Mouse (Mus musculus) c-Kit-negative CD71-positive TER-119-positive erythroid progenitor cells, embryonic 14.5 days (primary cell): ENCODE results near the gene Slc17a4.

ENCODE experiments used
- DNase-seq: peaks from one replicate; pipeline ENCODE4 v3.0.0-alpha.2; 2013; ENCODE audit warnings: low read depth, low spot score

Slc17a4 gene

DNA sequence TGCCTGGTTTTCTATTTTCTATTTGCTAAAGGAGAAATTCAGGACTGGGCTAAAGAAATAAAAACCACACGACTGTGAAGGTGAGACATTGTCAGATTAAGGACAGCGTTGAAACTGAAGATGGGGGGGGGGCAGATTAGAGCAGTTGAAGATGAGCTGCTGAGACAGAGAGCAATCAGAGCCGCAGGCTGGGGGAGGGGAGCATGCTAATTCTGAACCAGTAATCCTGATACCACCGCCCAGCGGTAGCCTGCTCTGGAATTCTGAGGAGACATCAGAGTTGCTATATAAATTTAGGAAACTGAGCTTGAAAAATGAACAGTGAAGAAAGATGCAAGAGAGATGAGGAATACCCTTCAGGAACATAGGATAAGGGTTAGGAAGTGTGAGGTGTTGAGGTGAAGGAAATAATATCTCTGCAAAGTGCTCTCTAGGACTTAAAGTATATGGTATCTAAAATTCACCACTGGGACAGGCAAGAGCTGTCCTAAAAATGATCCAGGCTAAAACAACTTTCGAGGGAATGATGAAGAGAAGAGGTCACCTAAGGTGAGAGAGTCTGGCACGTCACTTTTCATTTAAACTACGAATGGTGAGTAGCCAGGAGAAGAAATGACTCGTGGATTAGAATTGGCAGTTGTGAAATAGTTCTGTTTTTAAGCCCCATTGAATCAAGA is 22.1 kb downstream of the Slc17a4 start:
- DNase-seq, result no peak

DNA sequence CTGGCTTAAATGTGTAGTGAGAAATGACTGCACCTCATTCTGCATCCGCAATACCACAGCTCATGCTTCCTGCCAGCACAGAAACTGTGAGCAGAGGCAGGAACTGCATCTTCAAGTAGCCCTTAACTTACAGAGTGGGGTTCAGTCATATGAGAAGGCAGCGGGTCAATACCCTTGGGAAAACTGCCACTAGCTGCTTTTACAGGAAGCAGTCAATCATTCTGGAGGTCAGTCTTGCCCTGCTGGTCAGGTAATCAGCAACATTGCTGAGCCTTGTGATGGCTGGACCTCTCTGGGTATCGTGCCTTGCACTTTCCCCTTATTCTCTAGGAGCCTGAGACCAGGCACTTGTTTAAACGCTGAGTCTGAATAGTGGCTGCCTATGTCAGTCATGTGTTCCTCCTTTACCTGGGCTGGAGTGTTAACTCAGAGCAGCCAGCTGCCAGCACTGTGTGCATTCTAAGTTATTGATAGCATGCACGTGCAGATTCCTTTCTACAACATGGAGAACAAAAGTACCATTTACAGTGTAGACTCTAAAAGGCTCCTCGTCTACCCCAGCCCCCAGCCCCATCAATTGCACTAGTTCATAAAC is 25.7 kb downstream of the Slc17a4 start:
- DNase-seq, result no peak

DNA sequence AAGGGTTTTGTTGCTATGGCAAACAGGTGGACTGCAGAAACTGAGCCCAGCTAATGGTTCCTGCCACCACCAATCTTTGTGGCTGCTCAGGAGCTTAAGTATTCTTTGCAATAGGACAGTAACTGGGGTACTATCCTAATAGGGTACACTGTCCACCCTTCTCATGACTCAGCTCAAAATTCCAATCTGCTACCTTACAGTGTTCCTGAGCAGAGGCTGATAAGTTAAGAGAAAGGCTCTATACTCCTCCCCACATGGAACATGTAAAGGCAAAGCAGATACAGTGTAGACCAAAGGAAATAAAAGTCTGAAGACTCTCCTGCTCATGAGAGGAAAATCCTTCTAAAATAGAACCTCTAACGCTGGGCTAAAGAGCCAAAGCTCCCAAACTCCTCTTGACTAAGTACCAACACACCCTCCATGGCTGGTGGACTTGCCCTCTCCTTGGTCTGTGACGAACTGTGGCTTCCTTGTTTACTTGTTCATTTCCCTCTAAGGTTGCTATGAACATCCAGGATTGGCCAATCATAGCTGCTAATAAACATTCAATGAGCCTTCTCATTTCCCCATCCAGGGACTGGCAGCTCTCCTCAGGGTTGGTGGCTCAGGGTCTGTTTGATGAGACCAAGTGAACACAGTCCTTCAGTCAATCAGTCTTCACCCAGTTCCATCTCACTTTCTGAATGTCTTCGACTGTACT is 27.6 kb downstream of the Slc17a4 start:
- no peak for DNase-seq

DNA sequence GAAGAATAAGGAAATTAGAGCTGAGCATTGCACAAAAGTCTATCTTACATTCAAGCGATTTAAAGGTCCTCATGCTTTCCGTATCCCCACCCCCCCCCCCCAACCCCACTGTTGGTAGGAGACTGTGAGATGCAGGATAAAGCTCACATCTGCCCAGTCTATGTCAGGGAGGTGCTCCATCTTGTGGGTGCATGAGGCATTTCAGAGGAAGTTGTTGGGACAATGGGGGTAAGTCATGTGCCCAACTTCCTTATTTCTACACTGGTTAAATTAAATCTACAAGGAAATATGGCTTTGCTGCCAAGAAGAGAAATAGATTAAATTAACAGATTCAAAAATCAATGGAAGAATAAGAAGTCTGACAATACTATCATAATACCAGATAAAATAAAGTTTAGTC is 29.3 kb downstream of the Slc17a4 start:
- DNase-seq, result no peak

DNA sequence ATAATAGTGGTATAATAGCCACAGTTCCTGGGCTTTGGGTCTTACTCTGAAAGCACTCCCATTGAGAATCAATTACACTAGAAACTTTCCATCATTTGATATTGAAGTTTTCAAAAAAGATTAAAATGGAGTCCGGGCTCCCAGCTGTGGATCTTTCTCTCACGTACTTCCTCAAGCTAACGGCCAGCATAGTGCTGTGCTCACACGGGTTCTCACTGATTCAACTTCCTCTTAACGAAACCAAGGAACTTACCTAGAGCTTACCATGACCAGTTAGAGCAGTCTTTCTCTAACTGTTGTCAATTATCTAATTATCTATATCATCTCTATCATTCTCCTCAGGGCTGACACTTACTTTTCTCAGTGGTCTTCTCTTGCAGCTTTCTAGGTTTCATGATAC is 35.2 kb downstream of the Slc17a4 start:
- DNase-seq, result no peak

DNA sequence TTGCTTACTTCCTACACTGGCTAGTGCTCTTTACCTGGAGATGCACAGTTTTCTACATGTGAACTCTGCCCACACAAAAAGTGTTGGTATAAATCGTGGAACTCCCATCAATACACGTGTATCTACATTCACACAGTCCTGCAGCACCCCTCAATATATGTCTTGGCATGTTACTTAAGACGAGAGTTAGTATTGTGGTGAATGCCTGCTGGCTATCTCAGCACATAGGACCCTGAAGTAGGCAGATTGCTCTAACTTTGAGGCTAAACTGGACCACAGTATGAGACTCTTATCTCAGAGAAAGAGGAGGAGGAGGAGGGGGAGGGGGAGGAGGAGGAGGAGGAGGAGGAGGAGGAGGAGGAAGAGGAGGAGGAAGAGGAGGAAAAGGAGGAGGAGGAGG is 35.7 kb downstream of the Slc17a4 start:
- DNase-seq, result no peak

DNA sequence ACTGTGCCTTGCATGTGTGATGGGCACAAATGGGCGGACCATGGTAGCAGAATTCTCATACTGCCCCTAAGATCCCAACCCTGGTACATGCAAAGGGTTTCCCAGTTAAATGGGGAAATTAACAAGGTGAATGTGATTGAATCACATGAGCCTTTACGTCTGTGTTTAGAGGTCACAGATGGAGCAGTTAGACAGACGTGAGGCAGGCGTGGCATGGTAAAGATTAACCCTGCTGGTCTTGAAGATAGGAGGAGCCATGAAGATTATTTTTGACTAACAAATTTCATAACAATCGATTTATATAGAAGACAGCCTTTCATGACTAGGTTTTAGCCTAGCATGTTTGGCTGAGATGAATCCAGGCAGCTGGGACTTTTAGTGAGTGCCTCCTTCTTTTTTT is 41.7 kb downstream of the Slc17a4 start:
- no peak for DNase-seq

DNA sequence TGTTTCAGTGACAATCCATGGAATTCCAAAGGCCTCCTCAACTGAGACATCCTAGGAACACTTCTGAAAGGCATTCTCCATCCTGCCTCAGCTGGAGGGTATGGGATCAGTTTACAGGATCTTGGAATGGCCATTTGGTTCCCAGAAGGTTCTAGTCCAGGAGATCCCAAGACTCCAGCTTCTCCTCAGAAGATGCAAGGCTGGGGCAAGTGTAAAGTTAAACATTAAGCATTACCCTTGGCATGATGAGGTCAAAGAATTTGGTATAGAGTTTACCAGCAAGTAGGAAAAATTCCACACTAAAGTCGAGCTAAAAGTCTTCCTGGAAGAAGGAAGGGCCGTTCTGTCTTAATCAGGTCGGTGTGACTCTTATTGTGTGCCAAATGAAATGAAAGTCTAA is 44.8 kb downstream of the Slc17a4 start:
- DNase-seq, result no peak

DNA sequence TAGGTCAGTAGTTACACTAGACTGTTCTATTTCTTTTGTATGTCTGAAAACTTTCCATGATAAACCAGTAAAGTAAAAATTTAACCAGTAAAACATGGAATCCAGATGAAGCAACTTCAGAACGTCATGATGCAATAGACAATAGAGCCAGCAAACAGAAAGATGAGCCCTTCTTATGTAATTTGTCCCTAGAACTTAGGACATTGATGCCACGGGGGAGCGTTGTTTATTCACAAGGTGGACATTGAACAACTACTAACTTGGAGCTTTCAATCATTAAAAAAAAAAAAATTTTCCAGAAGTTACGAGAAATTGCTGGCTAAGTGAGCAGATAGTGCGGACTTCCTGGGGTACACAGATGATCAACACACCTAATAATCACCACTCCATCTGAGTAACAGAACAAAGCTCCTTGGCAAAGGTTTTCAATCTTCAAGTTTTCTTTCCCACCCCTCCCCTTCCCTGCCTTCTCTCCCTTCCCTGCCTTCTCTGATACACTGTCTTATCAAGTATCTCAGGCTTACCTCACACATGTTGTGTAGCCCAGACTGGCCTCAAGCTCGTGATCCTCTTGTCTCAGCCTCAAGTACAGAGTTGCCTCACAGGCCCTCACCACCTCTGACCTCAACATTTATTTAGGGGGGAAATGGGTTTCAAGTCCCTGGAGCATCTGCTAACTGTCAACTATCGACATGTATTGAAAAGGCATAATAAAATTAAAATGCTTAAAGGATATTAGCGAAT is 45.8 kb downstream of the Slc17a4 start:
- no peak for DNase-seq

DNA sequence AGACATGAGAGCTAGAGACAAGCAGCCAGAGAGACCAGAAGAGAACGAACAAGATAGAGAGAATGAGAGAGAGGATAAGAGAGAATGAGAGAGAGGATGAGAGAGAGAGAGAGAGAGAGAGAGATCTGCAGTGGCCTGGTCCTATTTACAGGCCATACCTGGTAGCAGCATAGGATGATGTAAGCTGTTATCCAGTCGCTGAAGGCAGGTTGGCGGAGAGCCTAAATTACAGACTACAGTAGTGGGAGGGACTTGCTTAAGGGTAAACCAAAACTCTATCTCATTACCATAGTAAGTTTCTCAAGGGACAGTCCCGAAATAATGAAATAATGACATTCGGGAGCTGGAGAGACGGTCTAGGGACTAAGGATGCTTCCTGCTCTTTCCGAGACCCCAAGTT is 47.4 kb downstream of the Slc17a4 start, which contains the start of gene Slc17a1:
Gene Slc17a1 (plus strand): TSS at position 346 of the 400 bp plus-strand sequence.
- no peak for DNase-seq

DNA sequence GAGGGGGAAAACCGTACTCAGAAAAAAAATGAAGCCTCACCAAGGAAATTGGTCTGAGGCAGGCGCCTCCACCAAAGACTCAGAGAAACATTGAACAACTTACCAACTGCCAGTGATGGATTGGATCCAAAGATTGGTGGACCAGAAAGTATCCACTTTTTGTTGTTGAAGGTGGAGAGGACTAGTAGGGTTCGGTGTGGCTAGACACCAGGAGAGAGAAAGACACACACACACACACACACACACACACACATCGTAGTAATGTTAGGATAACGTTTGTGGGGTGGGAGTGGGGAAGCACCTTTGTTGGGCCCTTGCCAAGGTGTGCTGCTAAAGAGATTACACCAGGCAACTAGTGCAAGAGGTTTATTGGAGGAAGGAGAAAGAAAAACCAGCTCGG is 47.8 kb downstream of the Slc17a4 start:
- no peak for DNase-seq

DNA sequence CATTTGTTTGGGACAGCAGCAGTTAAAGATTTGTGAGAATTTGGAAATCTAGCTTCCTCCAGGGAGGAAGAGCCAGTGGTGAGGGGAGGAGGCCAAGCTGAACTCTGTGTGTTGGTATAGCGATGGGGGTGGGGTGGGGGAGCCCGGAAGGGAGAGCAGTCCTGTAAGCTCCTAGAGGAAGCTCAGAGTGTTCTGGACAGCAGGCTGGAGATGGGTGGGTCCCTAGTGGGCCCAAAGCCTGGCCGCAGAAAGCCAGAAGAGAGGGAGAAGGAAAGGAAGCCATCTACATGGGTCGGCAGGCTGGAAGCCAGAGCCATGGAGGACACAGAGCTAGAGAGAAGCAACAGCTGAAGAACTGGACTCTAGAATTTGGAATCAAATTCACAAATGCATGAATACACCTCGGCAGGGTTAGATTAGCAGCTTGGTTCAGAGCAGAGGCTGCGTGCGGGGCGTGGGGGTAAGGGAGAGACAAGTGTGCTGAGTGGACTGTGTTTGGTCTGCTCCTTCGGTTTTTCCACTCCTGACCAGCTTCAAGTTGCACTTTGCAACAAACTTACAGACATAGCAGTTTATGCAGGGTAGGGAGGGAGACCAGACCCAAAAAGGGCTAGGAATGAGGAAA is 48.6 kb downstream of the Slc17a4 start:
- no peak for DNase-seq

DNA sequence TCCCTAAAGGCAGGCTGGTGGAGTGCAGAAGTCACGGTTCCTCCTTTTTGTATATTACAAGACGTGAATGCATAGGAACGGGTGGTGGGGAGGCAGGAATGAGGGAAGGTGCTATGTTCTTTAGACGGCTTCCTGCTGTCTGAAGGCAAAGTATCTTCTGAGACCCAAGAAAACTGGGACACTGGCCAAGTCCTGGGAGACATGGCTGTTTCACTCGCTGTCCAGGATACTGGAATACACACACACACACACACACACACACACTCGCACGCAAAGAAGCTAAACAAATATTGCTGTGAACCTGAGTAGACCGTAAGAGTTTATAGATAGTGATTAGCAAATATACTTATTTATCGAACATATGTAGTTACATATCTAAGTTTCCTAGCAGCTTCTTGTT is 50.1 kb downstream of the Slc17a4 start:
- no peak for DNase-seq

DNA sequence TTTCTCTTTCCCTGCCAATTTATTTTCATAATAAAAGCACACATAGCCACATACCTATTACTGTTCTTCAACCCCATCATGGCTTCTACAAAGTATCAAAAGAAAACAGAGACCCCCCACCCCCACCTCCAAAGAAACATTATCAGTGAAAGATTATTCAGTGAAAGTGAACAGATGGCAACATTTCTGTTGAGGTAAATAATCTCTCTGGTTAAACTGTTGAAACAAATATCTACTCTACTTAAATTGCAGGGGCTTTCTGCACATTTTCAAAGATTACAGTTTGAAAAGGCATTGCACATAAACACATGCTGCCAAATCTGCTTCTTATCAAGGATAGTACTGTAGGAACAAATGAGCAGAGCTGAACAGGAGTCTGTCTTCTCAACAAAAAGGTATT is 53.0 kb downstream of the Slc17a4 start:
- DNase-seq, result no peak

DNA sequence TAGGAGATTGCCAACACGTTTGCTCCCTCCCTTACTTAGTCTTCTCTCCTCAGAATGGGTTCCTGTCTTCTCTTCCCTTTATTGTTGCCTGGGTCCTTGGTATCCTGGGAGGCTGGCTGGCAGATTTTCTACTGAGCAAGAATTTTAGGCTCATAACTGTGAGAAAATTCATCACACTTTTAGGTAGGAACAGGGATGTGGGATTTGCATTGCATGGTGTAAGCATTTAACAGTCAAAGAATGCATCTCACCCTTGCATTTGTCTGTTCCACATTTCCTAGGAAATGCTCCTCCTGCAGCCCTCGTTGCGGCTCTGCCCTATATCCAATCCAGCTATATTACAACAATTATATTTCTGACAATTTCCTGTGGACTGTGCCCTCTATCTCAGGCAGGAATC is 58.4 kb downstream of the Slc17a4 start:
- no peak for DNase-seq

DNA sequence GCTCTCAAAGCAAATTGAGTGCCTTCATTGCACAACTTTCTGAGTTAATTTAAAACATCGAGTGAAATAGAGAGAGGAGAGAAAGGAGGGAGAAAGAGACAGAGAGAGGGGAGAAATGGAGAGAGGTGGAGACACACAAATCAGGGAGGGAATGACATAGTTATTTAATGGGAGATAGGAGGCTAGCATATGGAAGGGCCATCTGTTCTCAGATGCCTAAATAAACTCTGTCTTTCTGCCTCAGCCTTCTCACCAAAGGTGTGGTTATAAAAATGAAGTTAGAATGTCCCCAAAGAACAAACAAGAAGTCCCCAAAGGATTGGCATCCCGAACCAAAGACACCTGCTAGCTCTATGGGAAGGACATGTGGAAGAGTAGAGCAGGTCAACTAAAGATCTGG is 65.5 kb downstream of the Slc17a4 start:
- DNase-seq, result no peak
